Mouse (Mus musculus) C2C12 (cell line): Measurements from ENCODE around the gene Zfp831. TPM values are rescaled to one million over a fixed set of nuclear protein-coding genes. Genes with fewer than 3 reads are reported as not detected.
A peak's percentile ranks its signal among the peaks of the same experiment; 100 is the strongest.

ENCODE experiments used
- H3K27me3 ChIP-seq: one replicate; pipeline ENCODE4 v1.6.1; 2011; ENCODE audit not compliant: control insufficient read depth, insufficient read depth, insufficient read length
- H3K36me3 ChIP-seq: one replicate; pipeline ENCODE4 v1.6.1; 2011; ENCODE audit not compliant: control insufficient read depth, insufficient read depth
- H3K4me3 ChIP-seq: one replicate; pipeline ENCODE4 v1.5.1; 2011; ENCODE audit warnings: mild to moderate bottlenecking, control low read depth; ENCODE audit not compliant: poor library complexity, insufficient read depth, severe bottlenecking
- H3K79me2 ChIP-seq: one replicate; pipeline ENCODE4 v1.6.1; 2011; ENCODE audit not compliant: control insufficient read depth, insufficient read depth
- H3K79me3 ChIP-seq: one replicate; pipeline ENCODE4 v1.6.1; 2011; ENCODE audit warnings: low read depth, control low read depth
- H3ac ChIP-seq: one replicate; pipeline ENCODE3; 2011; ENCODE audit warnings: low read depth; ENCODE audit not compliant: control insufficient read depth, insufficient read length
- CEBPB ChIP-seq: IDR thresholded peaks from one replicate; pipeline ENCODE4 v1.6.1; 2011; ENCODE audit warnings: low read depth, mild to moderate bottlenecking, control low read depth, moderate library complexity
- CTCF ChIP-seq: IDR thresholded peaks from one replicate; pipeline ENCODE4 v1.5.1; 2011; ENCODE audit not compliant: control insufficient read depth, insufficient read depth, insufficient read length
- FOSL1 ChIP-seq: IDR thresholded peaks from one replicate; pipeline ENCODE4 v1.8.0; 2011; ENCODE audit warnings: mild to moderate bottlenecking, low read length; ENCODE audit not compliant: poor library complexity, insufficient read depth, severe bottlenecking
- MAX ChIP-seq: IDR thresholded peaks from one replicate; pipeline ENCODE4 v1.6.1; 2011; ENCODE audit warnings: mild to moderate bottlenecking, control low read depth
- MYOD1 ChIP-seq: IDR thresholded peaks from one replicate; pipeline ENCODE4 v1.6.1; 2011; ENCODE audit warnings: low read depth; ENCODE audit not compliant: control insufficient read depth, insufficient read length
- MYOG ChIP-seq: IDR thresholded peaks from one replicate; pipeline ENCODE4 v1.6.1; 2011; ENCODE audit not compliant: control insufficient read depth, insufficient read length; ENCODE audit errors: extremely low read depth
- USF1 ChIP-seq: IDR thresholded peaks from one replicate; pipeline ENCODE4 v1.6.1; 2011; ENCODE audit warnings: low read depth, mild to moderate bottlenecking, control low read depth, moderate library complexity
- polyA plus RNA-seq: library from polyadenylated mRNA; unstranded; fragments of >200 nt; fragmentation: generic; extraction: Trizol; gene quantifications from one replicate; pipeline ENCODE4 v1.2.1, GENCODE M21; 2012; ENCODE audit warnings: missing spikeins

Gene Zfp831
- polyA plus RNA-seq, 1 experiment, result not detected

- H3K27me3 ChIP-seq, result peaks cover 4% of the 10 kb centered on the region
- no peaks in the 10 kb centered on the region for H3K36me3 ChIP-seq
- H3K79me2 ChIP-seq, result no peaks in the 10 kb centered on the region
- no peak overlapping the region for H3K4me3 ChIP-seq
- no peaks in the 10 kb centered on the region for H3K79me3 ChIP-seq
- H3ac ChIP-seq, result no peak overlapping the region
- TF ChIP-seq MYOG (no peak), MYOD1 (no peak), USF1 (no peak), FOSL1 (no peak), CTCF (no peak), CEBPB (no peak), MAX (no peak)
Observed at GRCm38 (mm10) chr2:174665404-174665803, 22.1 kb downstream of the Zfp831 start.

DNA sequence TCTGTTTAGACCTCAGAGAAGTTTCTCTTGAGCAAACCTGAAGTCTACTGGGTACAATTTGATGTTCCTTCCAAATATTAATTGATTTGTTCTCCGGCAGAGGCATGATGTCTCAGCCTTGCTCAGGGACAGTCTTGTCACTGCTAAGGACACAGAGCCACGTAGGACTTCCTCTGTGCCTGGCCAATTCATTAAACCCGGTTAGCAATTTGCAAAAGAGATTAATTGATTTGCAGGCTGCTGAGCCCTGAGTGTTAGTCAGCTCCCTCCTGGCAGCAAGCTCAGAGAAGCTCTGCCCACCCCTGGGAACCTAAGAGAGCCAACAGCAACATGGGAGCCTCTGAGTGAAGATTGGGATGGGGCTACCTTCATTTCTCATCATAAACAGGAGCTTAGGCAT lies 25.5 kb downstream of the Zfp831 start:
- H3K4me3 ChIP-seq, result no peak overlapping the region
- no peak for TF ChIP-seq FOSL1
- TF ChIP-seq MYOG, result no peak
- no peak for TF ChIP-seq MAX
- no peak for TF ChIP-seq MYOD1
- no peak for TF ChIP-seq CTCF
- no peak for TF ChIP-seq CEBPB
- no peak for TF ChIP-seq USF1
- no peaks in the 10 kb centered on the region for H3K79me2 ChIP-seq
- no peak overlapping the region for H3ac ChIP-seq
- H3K36me3 ChIP-seq, result no peaks in the 10 kb centered on the region
- no peaks in the 10 kb centered on the region for H3K27me3 ChIP-seq
- H3K79me3 ChIP-seq, result no peaks in the 10 kb centered on the region

DNA sequence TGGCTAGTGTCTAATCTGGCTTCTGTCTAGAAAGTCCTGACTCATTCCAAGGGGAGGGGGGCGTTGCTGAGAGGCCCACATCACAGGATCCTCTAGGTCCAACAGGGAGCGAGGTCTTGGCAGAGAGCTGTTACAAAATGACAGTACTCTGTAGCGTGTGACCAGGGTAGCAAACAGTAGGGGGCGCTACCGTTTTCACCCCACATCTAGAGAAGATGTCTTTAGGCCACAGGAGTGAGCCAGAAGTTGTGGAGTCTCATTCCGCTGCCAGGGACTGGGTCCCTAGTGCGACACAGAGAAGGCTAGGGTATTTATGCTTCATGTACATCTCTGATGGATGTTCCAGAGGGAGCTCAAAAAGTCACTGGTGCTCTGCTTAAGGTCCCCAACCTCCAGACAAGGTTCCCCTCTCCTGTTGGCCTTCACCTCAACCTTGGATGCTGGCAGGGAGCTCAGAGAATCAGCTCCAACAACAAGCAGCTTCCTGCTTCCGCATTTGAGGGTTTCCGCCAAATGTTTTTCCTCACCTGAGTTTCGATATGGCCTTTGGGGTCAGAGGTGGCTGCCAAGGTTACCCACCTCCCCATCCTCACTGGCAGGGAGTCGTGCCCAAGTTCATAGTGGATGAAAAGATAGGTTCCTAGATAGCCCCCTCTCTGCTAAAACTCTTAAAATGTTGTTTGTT lies 29.3 kb downstream of the Zfp831 start:
- Histone ChIP-seq H3ac (no peak overlapping the region), H3K4me3 (no peak overlapping the region), H3K27me3 (no peaks in the 10 kb centered on the region), H3K79me2 (no peaks in the 10 kb centered on the region), H3K79me3 (no peaks in the 10 kb centered on the region), H3K36me3 (no peaks in the 10 kb centered on the region)
- no peak for TF ChIP-seq USF1
- TF ChIP-seq MAX, result no peak
- TF ChIP-seq MYOG, result no peak
- no peak for TF ChIP-seq FOSL1
- TF ChIP-seq MYOD1, result no peak
- no peak for TF ChIP-seq CTCF
- TF ChIP-seq CEBPB, result no peak

DNA sequence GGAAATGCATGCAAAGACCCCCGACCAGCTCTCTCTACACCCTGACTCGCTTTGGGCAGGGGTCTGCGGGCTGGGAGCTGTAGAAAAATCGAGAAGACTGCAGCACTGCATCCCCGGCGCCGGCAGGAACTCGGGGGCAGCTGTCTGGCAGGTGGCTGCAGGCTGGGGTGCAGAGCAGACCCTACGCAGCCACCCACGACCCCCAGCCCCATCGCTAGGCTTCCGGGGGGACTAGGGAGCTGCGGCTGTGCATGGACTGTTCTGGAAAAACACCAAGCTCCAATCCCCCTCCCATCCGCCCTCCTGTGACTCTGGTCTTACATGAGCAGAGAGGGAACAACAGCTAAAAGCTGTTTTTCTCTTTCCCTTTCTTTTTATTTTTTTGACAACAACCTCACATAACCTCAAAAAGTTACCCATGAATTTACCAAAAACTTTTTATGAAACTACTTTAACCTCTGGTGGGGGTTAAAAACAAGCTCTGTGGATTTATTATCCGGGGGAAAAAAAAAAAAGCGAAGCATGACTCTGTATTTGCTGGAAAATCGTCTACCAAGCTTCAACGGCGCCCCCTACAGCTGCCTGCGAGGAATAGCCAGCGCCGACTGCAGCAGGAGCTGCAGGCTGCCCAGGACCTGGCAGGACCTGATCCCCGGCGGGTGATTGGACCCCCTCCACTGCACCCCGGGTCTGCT lies 30.4 kb downstream of the Zfp831 start:
- no peak overlapping the region for H3K4me3 ChIP-seq
- TF ChIP-seq CTCF, result peak; percentile 85
- no peak for TF ChIP-seq MYOD1
- no peak for TF ChIP-seq USF1
- no peaks in the 10 kb centered on the region for H3K36me3 ChIP-seq
- no peaks in the 10 kb centered on the region for H3K79me2 ChIP-seq
- H3ac ChIP-seq, result no peak overlapping the region
- peaks cover 3% of the 10 kb centered on the region for H3K27me3 ChIP-seq
- no peaks in the 10 kb centered on the region for H3K79me3 ChIP-seq

GRCm38 (mm10) chr2:174674287-174675045 lies 31.1 kb downstream of the Zfp831 start:
- H3K36me3 ChIP-seq, result no peaks in the 10 kb centered on the region
- no peaks in the 10 kb centered on the region for H3K79me2 ChIP-seq
- no peak overlapping the region for H3K4me3 ChIP-seq
- no peak overlapping the region for H3ac ChIP-seq
- TF ChIP-seq MYOG (no peak), CTCF (no peak), MAX (no peak), CEBPB (no peak), FOSL1 (no peak), USF1 (no peak), MYOD1 (no peak)
- H3K79me3 ChIP-seq, result no peaks in the 10 kb centered on the region
- peaks cover 3% of the 10 kb centered on the region for H3K27me3 ChIP-seq
